Mouse (Mus musculus) CH12F3 (cell line): ENCODE measurements around the gene Rfng.
"Not testable (repeated sequence)": the region's sequence is repeated elsewhere in the genome, so short reads cannot be mapped to it uniquely, and the experiment has no call there.

Experiments
- in situ Hi-C: fragments of 300-500 bp; cut with MboI; formaldehyde crosslinking; loops from 2 replicates; pipeline ENCODE4 v1.14.3; 2020; ENCODE audit warnings: low sequenced_read_pairs

The Rfng gene

GRCm38 (mm10) chr11:120817358-120817757 is 33.4 kb upstream of the Rfng start:
- in situ Hi-C loops, result no loop called here

- in situ Hi-C loops, result no loop called here
These were observed 28.1 kb upstream of the Rfng start for GRCm38 (mm10) chr11:120812068-120812467.

- in situ Hi-C loops, result no loop called here
These were observed 24.0 kb upstream of the Rfng start for GRCm38 (mm10) chr11:120808010-120808409.

GRCm38 (mm10) chr11:120805375-120806298 is 21.6 kb upstream of the Rfng start:
- in situ Hi-C loops, result no loop called here

GRCm38 (mm10) chr11:120804769-120805168 is 20.8 kb upstream of the Rfng start:
- in situ Hi-C loops, result no loop called here

GRCm38 (mm10) chr11:120804274-120804673 is 20.3 kb upstream of the Rfng start:
- in situ Hi-C loops, result no loop called here

GRCm38 (mm10) chr11:120800061-120800904 is 16.3 kb upstream of the Rfng start:
- in situ Hi-C loops, result no loop called here

GRCm38 (mm10) chr11:120799316-120799890 is 15.4 kb upstream of the Rfng start:
- in situ Hi-C loops, result no loop called here

GRCm38 (mm10) chr11:120798244-120798643 is 14.2 kb upstream of the Rfng start:
- in situ Hi-C loops, result no loop called here

- in situ Hi-C loops, result no loop called here
These were observed 12.6 kb upstream of the Rfng start for GRCm38 (mm10) chr11:120796614-120796946.

GRCm38 (mm10) chr11:120795756-120796613 is 12.0 kb upstream of the Rfng start, which contains the start of gene Dus1l:
Gene Dus1l (minus strand): TSS chr11:120796403.
- in situ Hi-C loops, result no loop called here

GRCm38 (mm10) chr11:120792652-120793051 is 8.6 kb upstream of the Rfng start:
- in situ Hi-C loops, result no loop called here

- in situ Hi-C loops, result no loop called here
These were observed 5.8 kb upstream of the Rfng start for GRCm38 (mm10) chr11:120789810-120790209.

- in situ Hi-C loops, result no loop called here
These were observed 5.3 kb upstream of the Rfng start for GRCm38 (mm10) chr11:120789355-120789754.

- in situ Hi-C loops, result not testable (repeated sequence)
These were observed 4.5 kb upstream of the Rfng start for GRCm38 (mm10) chr11:120788460-120788859.

GRCm38 (mm10) chr11:120785145-120785544 is 1.1 kb upstream of the Rfng start:
- in situ Hi-C loops, result no loop called here

GRCm38 (mm10) chr11:120783426-120784063 is 462 bp downstream of the Rfng start:
- in situ Hi-C loops, result no loop called here

- in situ Hi-C loops, result not testable (repeated sequence)
These were observed 2.6 kb downstream of the Rfng start for GRCm38 (mm10) chr11:120781361-120781760.

- in situ Hi-C loops, result no loop called here
These were observed 4.1 kb downstream of the Rfng start for GRCm38 (mm10) chr11:120779876-120780275.

GRCm38 (mm10) chr11:120777123-120777522 is 6.9 kb downstream of the Rfng start:
- in situ Hi-C loops, result no loop called here
